Mouse (Mus musculus) brain, embryonic 14.5 days (tissue): ENCODE measurements around the gene Xlr3a. TPM values are rescaled to one million over a fixed set of nuclear protein-coding genes. Genes with fewer than 3 reads are reported as not detected.
"Not testable (repeated sequence)": the region's sequence is repeated elsewhere in the genome, so short reads cannot be mapped to it uniquely, and the experiment has no call there.

Experiments used
- DNase-seq: peaks from one replicate; pipeline ENCODE4 v3.0.0-alpha.2; 2011; ENCODE audit warnings: low read depth
- CTCF ChIP-seq: fragments of 200-500 bp; IDR thresholded peaks from 2 replicates; pipeline ENCODE4 v1.5.1; 2012; ENCODE audit warnings: inconsistent platforms, mild to moderate bottlenecking, moderate library complexity, borderline replicate concordance; ENCODE audit not compliant: insufficient read depth, insufficient read length; ENCODE audit errors: extremely low read depth
- POLR2A ChIP-seq: fragments of 200-500 bp; IDR thresholded peaks from 2 replicates; pipeline ENCODE4 v1.6.1; 2012; ENCODE audit warnings: mild to moderate bottlenecking, inconsistent platforms, borderline replicate concordance; ENCODE audit not compliant: poor library complexity, insufficient read depth, insufficient read length, severe bottlenecking; ENCODE audit errors: extremely low read depth
- polyA plus RNA-seq: library from polyadenylated mRNA; depleted of rRNA; stranded (reverse); fragments of >200 nt; gene quantifications from 2 replicates; pipeline ENCODE4 v1.2.3, GENCODE M21; 2012; rRNA removed

Xlr3a gene
- 1.7 and 4.0 TPM in 2 replicates for polyA plus RNA-seq

- peak; percentile 27 for DNase-seq
Observed at GRCm38 (mm10) chrX:73096941-73097508, at the start of gene Xlr3a. Gene Xlr3a, minus strand, starts transcription at chrX:73097095.

- not testable (repeated sequence) for DNase-seq
Observed at GRCm38 (mm10) chrX:73143218-73143618, 46.3 kb upstream of the Xlr3a start.

GRCm38 (mm10) chrX:73122859-73123829, 26.2 kb upstream of the Xlr3a start:
- not testable (repeated sequence) for DNase-seq

- DNase-seq: not testable (repeated sequence)
Observed at GRCm38 (mm10) chrX:73116747-73117146, 19.9 kb upstream of the Xlr3a start, which contains the start of gene Gm14685. Gene Gm14685, plus strand, starts transcription at chrX:73117047.

GRCm38 (mm10) chrX:73082267-73083055, 14.4 kb downstream of the Xlr3a start, which contains the start of gene Xlr4a:
Gene Xlr4a, minus strand, starts transcription at chrX:73082478.
- DNase-seq: not testable (repeated sequence)

- not testable (repeated sequence) for DNase-seq
Observed at GRCm38 (mm10) chrX:73066765-73067312, 30.1 kb downstream of the Xlr3a start.

GRCm38 (mm10) chrX:73064415-73064793, 32.5 kb downstream of the Xlr3a start, which contains the start of gene Pnma3:
Gene Pnma3, plus strand, starts transcription at chrX:73064787.
- TF ChIP-seq CTCF: no peak
- peak; percentile 7 for DNase-seq

- no peak for TF ChIP-seq CTCF
- TF ChIP-seq POLR2A: no peak
- DNase-seq: peak; percentile 78
Observed at GRCm38 (mm10) chrX:73063512-73064414, 33.1 kb downstream of the Xlr3a start.

- DNase-seq: no peak
- no peak for TF ChIP-seq CTCF
- no peak for TF ChIP-seq POLR2A
Observed at GRCm38 (mm10) chrX:73062323-73062722, 34.6 kb downstream of the Xlr3a start.

GRCm38 (mm10) chrX:73061528-73061927, 35.4 kb downstream of the Xlr3a start:
- no peak for TF ChIP-seq POLR2A
- no peak for TF ChIP-seq CTCF

GRCm38 (mm10) chrX:73053860-73054563, 42.9 kb downstream of the Xlr3a start:
- TF ChIP-seq CTCF (peak; percentile 91), POLR2A (no peak)
- peak; percentile 97 for DNase-seq

More at GRCm38 (mm10) chrX:73061528-73061927, 35.4 kb downstream of the Xlr3a start:
- no peak for DNase-seq

- no peak for DNase-seq
- TF ChIP-seq CTCF (no peak), POLR2A (no peak)
Observed at GRCm38 (mm10) chrX:73039666-73040065, 57.2 kb downstream of the Xlr3a start.
